Mouse (Mus musculus): ENCODE measurements around the gene Zfp984.
"Not testable (repeated sequence)": the region's sequence is repeated elsewhere in the genome, so short reads cannot be mapped to it uniquely, and the experiment has no call there.

Zfp984 gene

GRCm38 (mm10) chr4:147809292-147809965 is at the start of gene Zfp984:
Gene Zfp984 (minus strand): TSS chr4:147809788.
- peak in 1 of 2 experiments; percentile 33 for DNase-seq (ENCODE audit: low spot score in 2 of 2)

- DNase-seq (ENCODE audit: low spot score in 2 of 2) = no peak
Measured at GRCm38 (mm10) chr4:147850776-147851175, 41.2 kb upstream of the Zfp984 start.

- DNase-seq (ENCODE audit: low spot score in 2 of 2) = no peak
Measured at GRCm38 (mm10) chr4:147848584-147848991, 39.0 kb upstream of the Zfp984 start.

GRCm38 (mm10) chr4:147847614-147848583 is 38.3 kb upstream of the Zfp984 start, which contains the start of gene Zfp933:
Gene Zfp933 (minus strand): TSS chr4:147848366.
- DNase-seq (ENCODE audit: low spot score in 2 of 2) = peak in 1 of 2 experiments; percentile 31

- no peak for DNase-seq (ENCODE audit: low spot score in 2 of 2)
Measured at GRCm38 (mm10) chr4:147842871-147843270, 33.3 kb upstream of the Zfp984 start.

GRCm38 (mm10) chr4:147839282-147839681 is 29.7 kb upstream of the Zfp984 start:
- peak; percentile 19 to 44 for DNase-seq (ENCODE audit: low spot score in 2 of 2)

- no peak for DNase-seq (ENCODE audit: low spot score in 2 of 2)
Measured at GRCm38 (mm10) chr4:147824389-147824788, 14.8 kb upstream of the Zfp984 start.

GRCm38 (mm10) chr4:147821414-147821813 is 11.8 kb upstream of the Zfp984 start:
- DNase-seq (ENCODE audit: low spot score in 2 of 2) = not testable (repeated sequence)

GRCm38 (mm10) chr4:147819659-147820058 is 10.1 kb upstream of the Zfp984 start:
- not testable (repeated sequence) for DNase-seq (ENCODE audit: low spot score in 2 of 2)

GRCm38 (mm10) chr4:147814592-147815167 is 5.1 kb upstream of the Zfp984 start:
- DNase-seq (ENCODE audit: low spot score in 2 of 2) = no peak

GRCm38 (mm10) chr4:147813249-147813765 is 3.7 kb upstream of the Zfp984 start:
- DNase-seq (ENCODE audit: low spot score in 2 of 2) = no peak

- not testable (repeated sequence) for DNase-seq (ENCODE audit: low spot score in 2 of 2)
Measured at GRCm38 (mm10) chr4:147809966-147810304, 347 bp upstream of the Zfp984 start.

GRCm38 (mm10) chr4:147808483-147808882 is 1.1 kb downstream of the Zfp984 start:
- DNase-seq (ENCODE audit: low spot score in 2 of 2) = not testable (repeated sequence)

GRCm38 (mm10) chr4:147795308-147795707 is 14.3 kb downstream of the Zfp984 start:
- not testable (repeated sequence) for DNase-seq (ENCODE audit: low spot score in 2 of 2)

- DNase-seq (ENCODE audit: low spot score in 2 of 2) = not testable (repeated sequence)
Measured at GRCm38 (mm10) chr4:147794026-147794665, 15.4 kb downstream of the Zfp984 start.

GRCm38 (mm10) chr4:147793390-147793916 is 16.1 kb downstream of the Zfp984 start:
- not testable (repeated sequence) for DNase-seq (ENCODE audit: low spot score in 2 of 2)

GRCm38 (mm10) chr4:147791729-147792128 is 17.9 kb downstream of the Zfp984 start:
- DNase-seq (ENCODE audit: low spot score in 2 of 2) = not testable (repeated sequence)

- DNase-seq (ENCODE audit: low spot score in 2 of 2) = not testable (repeated sequence)
Measured at GRCm38 (mm10) chr4:147746255-147746654, 63.3 kb downstream of the Zfp984 start.

- DNase-seq (ENCODE audit: low spot score in 2 of 2) = not testable (repeated sequence)
Measured at GRCm38 (mm10) chr4:147738636-147739369, 70.8 kb downstream of the Zfp984 start.
